Mouse (Mus musculus): Measurements from ENCODE around the gene Tyw5. TPM values are rescaled to one million over a fixed set of nuclear protein-coding genes. Genes with fewer than 3 reads are reported as not detected.

The Tyw5 gene
- polyA plus RNA-seq, 1 experiment from 2014 or later = 29.2 TPM

Other genes with a start within 250 kb of the Tyw5 start
- gene 1700066M21Rik, start 29.5 kb downstream of the Tyw5 start, polyA plus RNA-seq (2014; fragmentation: Nextera tagmentation; extraction: Ambion mirVana) = 12.7 and 13.6 TPM in 2 replicates
- 19.8 and 21.2 TPM in 2 replicates for gene Maip1, start 773 bp downstream of the Tyw5 start, polyA plus RNA-seq (2014; fragmentation: Nextera tagmentation; extraction: Ambion mirVana)

All from limb, embryonic 11.5 days (tissue).